Comparison of ENCODE assay signal across 30 mouse cellular contexts in the genomic region with DNA sequence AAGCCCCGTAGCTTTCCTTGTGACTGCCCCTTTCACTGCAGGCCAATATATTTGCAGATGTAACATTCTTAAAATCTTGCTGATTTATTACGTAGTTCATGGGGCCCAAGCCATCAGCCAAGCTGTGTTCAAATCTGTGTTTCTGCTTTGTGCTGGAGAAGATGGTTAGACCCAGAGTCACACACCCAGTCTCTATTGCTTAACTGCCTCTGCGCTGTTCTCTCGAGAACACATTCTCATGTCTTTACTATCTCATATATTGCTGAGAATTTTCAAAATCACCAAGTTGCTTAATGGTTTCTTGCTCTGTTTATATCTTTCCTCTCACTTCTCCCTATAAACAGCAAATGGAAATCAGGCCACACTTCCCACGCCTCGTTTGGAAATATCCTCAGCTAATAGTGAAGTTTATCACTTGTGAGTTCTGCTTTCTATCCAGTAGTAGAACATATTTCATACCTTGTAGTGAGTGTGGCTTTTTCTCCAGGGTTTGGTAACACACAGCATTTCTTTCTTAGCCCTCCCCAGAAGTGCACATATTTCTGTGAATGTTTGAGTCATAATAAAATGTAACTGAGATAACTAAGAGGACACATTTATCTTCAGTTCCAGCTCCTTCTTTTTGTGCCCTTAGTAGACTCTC. TPM values are rescaled to one million over a fixed set of nuclear protein-coding genes. Genes with fewer than 3 reads are reported as not detected.
DNase-seq lines count a peak whose midpoint lies in the region; ATAC-seq and TF ChIP-seq lines count a peak whose summit lies in the region.
"Had no signal": no experiment of that assay in that cellular context is flagged by ENCODE, and none has a peak within 500 bp of the region (broad histone marks: within the 10 kb centered on the region; RNA-seq: fewer than 3 reads in every experiment).

No protein-coding gene starts in this region.

- TF ChIP-seq EP300 in heart, postnatal 0 days (IDR thresholded peaks at IDR 0.05; ENCODE audit: low read depth): no peak

- H3K27me3 ChIP-seq in heart, postnatal 0 days (ENCODE audit: control insufficient read depth, insufficient read depth, low read length): no peaks in the 10 kb centered on the region
- H3K27me3 ChIP-seq in lung, embryonic 15.5 days: no peaks in the 10 kb centered on the region
- H3K27me3 ChIP-seq: embryonic facial prominence, embryonic 15.5 days; forebrain, embryonic 15.5 days; heart, embryonic 15.5 days; hindbrain, embryonic 12.5 days had no signal

- H3K4me2 ChIP-seq in heart, postnatal 0 days (ENCODE audit: low read depth, low read length): no peak overlapping the region
- H3K4me2 ChIP-seq in lung, embryonic 15.5 days: no peak overlapping the region
- H3K4me2 ChIP-seq: embryonic facial prominence, embryonic 15.5 days; forebrain, embryonic 15.5 days; heart, embryonic 15.5 days; hindbrain, embryonic 12.5 days had no signal

- H3K4me1 ChIP-seq in heart, postnatal 0 days (ENCODE audit: control insufficient read depth, insufficient read depth): peaks cover 4% of the 10 kb centered on the region; the same call in 1 of the 2 replicates
- H3K4me1 ChIP-seq in lung, embryonic 15.5 days: peaks cover 15% of the 10 kb centered on the region
- H3K4me1 ChIP-seq: forebrain, embryonic 15.5 days; heart, embryonic 15.5 days; hindbrain, embryonic 12.5 days had no signal

- no peak overlapping the region for H3K4me3 ChIP-seq in heart, postnatal 0 days (ENCODE audit: low read depth, low read length)
- H3K4me3 ChIP-seq in lung, embryonic 15.5 days: no peak overlapping the region
- H3K4me3 ChIP-seq: embryonic facial prominence, embryonic 15.5 days; erythroblast, embryonic 14.5 days; forebrain, embryonic 10.5 days; forebrain, embryonic 15.5 days; gastrocnemius, adult 2 months; heart, embryonic 10.5 days; heart, embryonic 15.5 days; hindbrain, embryonic 12.5 days had no signal

- 0 out of 2 replicates have a peak overlapping the region, but pooled peaks have one; percentile 7 for H3K27ac ChIP-seq in heart, postnatal 0 days (ENCODE audit: low read depth)
- peak overlapping the region; percentile 36 for H3K27ac ChIP-seq in lung, embryonic 15.5 days
- H3K27ac ChIP-seq: embryonic facial prominence, embryonic 15.5 days; forebrain, embryonic 10.5 days; forebrain, embryonic 15.5 days; gastrocnemius, adult 2 months; heart, embryonic 10.5 days; heart, embryonic 15.5 days; hindbrain, embryonic 12.5 days had no signal

- no peak for ATAC-seq in heart, postnatal 0 days (ENCODE audit: insufficient read depth, low read depth)
- ATAC-seq in lung, embryonic 15.5 days (ENCODE audit: borderline replicate concordance, extremely low read depth, low FRiP score, low TSS enrichment): peak; percentile 72; the same call in 1 of the 2 replicates
- ATAC-seq: forebrain, embryonic 15.5 days; hindbrain, embryonic 16.5 days had no signal

- H3K36me3 ChIP-seq in heart, postnatal 0 days (replicated peaks; ENCODE audit: control insufficient read depth, insufficient read depth, low read length): no peaks in the 10 kb centered on the region
- H3K36me3 ChIP-seq in lung, embryonic 15.5 days: no peaks in the 10 kb centered on the region
- H3K36me3 ChIP-seq: embryonic facial prominence, embryonic 15.5 days; forebrain, embryonic 10.5 days; forebrain, embryonic 15.5 days; heart, embryonic 10.5 days; heart, embryonic 15.5 days; hindbrain, embryonic 12.5 days had no signal

- no peaks in the 10 kb centered on the region for H3K9me3 ChIP-seq in heart, postnatal 0 days (replicated peaks; ENCODE audit: control insufficient read depth, low read length)
- H3K9me3 ChIP-seq in lung, embryonic 15.5 days: no peaks in the 10 kb centered on the region
- H3K9me3 ChIP-seq: embryonic facial prominence, embryonic 15.5 days; forebrain, embryonic 10.5 days; forebrain, embryonic 15.5 days; heart, embryonic 10.5 days; heart, embryonic 15.5 days; hindbrain, embryonic 12.5 days had no signal

- intact Hi-C loops in heart, postnatal 25 days (cut with DNase I): no loop called here

- no peak for DNase-seq in heart, postnatal 0 days (ENCODE audit: low spot score)
- no peak for DNase-seq in heart, postnatal 25 days (ENCODE audit: low spot score)
- DNase-seq in lung, postnatal 25 days (ENCODE audit: low spot score): no peak
- DNase-seq in brain, adult 2 months (ENCODE audit: low read depth, low spot score): peak; percentile 23
- peak; percentile 30 for DNase-seq in lung, postnatal 36 days
- DNase-seq in left cerebral cortex, adult 8-10 months (ENCODE audit: low spot score in 2 of 2): no peak
- DNase-seq: adrenal gland, adult 8-10 months; adrenal gland, postnatal 36 days; cerebellum, adult 11 months; cerebellum, adult 8-10 months; cerebellum, postnatal 14 days; embryo, embryonic 11 days; gastrocnemius, adult 2 months; gastrocnemius, postnatal 25 days; heart, postnatal 4 days; kidney, adult 11 months had no signal

- no peak overlapping the region for H3K9ac ChIP-seq in heart, postnatal 0 days (replicated peaks; ENCODE audit: low read depth, low read length)
- H3K9ac ChIP-seq in lung, embryonic 15.5 days: no peak overlapping the region
- H3K9ac ChIP-seq: embryonic facial prominence, embryonic 15.5 days; forebrain, embryonic 15.5 days; heart, embryonic 15.5 days; hindbrain, embryonic 12.5 days had no signal

- TF ChIP-seq CTCF in heart, postnatal 0 days (IDR thresholded peaks at IDR 0.05; ENCODE audit: low read depth): no peak

- WGBS in heart, postnatal 0 days: 67% methylated on average over 6 of the region's 6 CpGs
- 43% methylated on average over 6 of the region's 6 CpGs for WGBS in lung, embryonic 15.5 days

RNA-seq across cellular contexts. Expression of gene Sparcl1, which starts 10.6 kb away (rescaled TPM):
- total RNA-seq in heart, postnatal 0 days (2014; rRNA removed; ENCODE audit: low replicate concordance): 123 and 168 TPM in 2 replicates
- 97.3 and 99.0 TPM in 2 replicates for polyA plus RNA-seq in heart, postnatal 0 days (2015; fragmentation: Nextera tagmentation; extraction: Ambion mirVana)
- 100 to 1,000 TPM; 191 to 258 TPM for total RNA-seq in heart, postnatal 25 days (2021)
- polyA plus RNA-seq in lung, embryonic 15.5 days (2015; fragmentation: Nextera tagmentation; extraction: Ambion mirVana): 343 and 369 TPM in 2 replicates
- 1,000 to 10,000 TPM; 1,561 to 1,708 (median 1,583) TPM for total RNA-seq in left cerebral cortex, adult 8-10 months (2022)
- total RNA-seq: common myeloid progenitor, adult 5-6 weeks; granulocyte monocyte progenitor cell, adult 5-6 weeks had no signal
- polyA plus RNA-seq: erythroblast, embryonic 14.5 days had no signal

RNA-seq across cellular contexts. Expression of gene Dspp, which starts 46.4 kb away (rescaled TPM):
- not detected in 2 replicates for total RNA-seq in heart, postnatal 0 days (2014; rRNA removed; ENCODE audit: low replicate concordance)
- polyA plus RNA-seq in heart, postnatal 0 days (2015; fragmentation: Nextera tagmentation; extraction: Ambion mirVana): not detected in 2 replicates
- total RNA-seq in heart, postnatal 25 days (2021): not detected
- polyA plus RNA-seq in lung, embryonic 15.5 days (2015; fragmentation: Nextera tagmentation; extraction: Ambion mirVana): 0.04 TPM in 1 of 2 replicates, not detected in the other
- under 1 TPM in 2 of 4 experiments, not detected in 2; 0.12 to 0.13 TPM for total RNA-seq in left cerebral cortex, adult 8-10 months (2022)
- total RNA-seq: adrenal gland, adult 8-10 months; adrenal gland, postnatal 36 days; common myeloid progenitor, adult 5-6 weeks; ES-E14; gastrocnemius, adult 2 months; gastrocnemius, postnatal 25 days; granulocyte monocyte progenitor cell, adult 5-6 weeks; heart, postnatal 4 days had no signal
- polyA plus RNA-seq: brain, embryonic 14.5 days; embryonic facial prominence, embryonic 11.5 days; embryonic facial prominence, embryonic 15.5 days; erythroblast, embryonic 14.5 days; forebrain, embryonic 10.5 days; heart, embryonic 10.5 days; heart, embryonic 15.5 days; hindbrain, embryonic 12.5 days; hindbrain, embryonic 16.5 days had no signal

RNA-seq across cellular contexts. Expression of gene Gm17660, which starts 46.7 kb away (rescaled TPM):
- not detected in 2 replicates for total RNA-seq in heart, postnatal 0 days (2014; rRNA removed; ENCODE audit: low replicate concordance)
- not detected in 2 replicates for polyA plus RNA-seq in heart, postnatal 0 days (2015; fragmentation: Nextera tagmentation; extraction: Ambion mirVana)
- not detected for total RNA-seq in heart, postnatal 25 days (2021)
- 0.42 TPM in 1 of 2 replicates, not detected in the other for polyA plus RNA-seq in lung, embryonic 15.5 days (2015; fragmentation: Nextera tagmentation; extraction: Ambion mirVana)
- total RNA-seq in left cerebral cortex, adult 8-10 months (2022): not detected
- total RNA-seq: adrenal gland, adult 8-10 months; adrenal gland, postnatal 36 days; common myeloid progenitor, adult 5-6 weeks; ES-E14; gastrocnemius, adult 2 months; gastrocnemius, postnatal 25 days; granulocyte monocyte progenitor cell, adult 5-6 weeks; heart, postnatal 4 days had no signal
- polyA plus RNA-seq: brain, embryonic 14.5 days; embryonic facial prominence, embryonic 11.5 days; erythroblast, embryonic 14.5 days; heart, embryonic 10.5 days; hindbrain, embryonic 12.5 days had no signal

Comparison
In these comparisons a context has a peak if more than half of its experiments do, and no peak if none do; other contexts are left out.
1. DNase-seq: peak in brain, adult 2 months (single experiment) and lung, postnatal 36 days (single experiment); none in heart, postnatal 0 days (single experiment), heart, postnatal 25 days (single experiment), lung, postnatal 25 days (single experiment) and left cerebral cortex, adult 8-10 months (0 of 2).